Mouse (Mus musculus) forebrain, embryonic 13.5 days (tissue): ENCODE results near the gene Rtl10. TPM values are rescaled to one million over a fixed set of nuclear protein-coding genes. Genes with fewer than 3 reads are reported as not detected.

Experiments used
- ATAC-seq: fragments of 200-750 bp; cut with Nextera tagmentation; 2 replicates; pipeline ENCODE4 v1.8.0; 2017
- H3K27ac ChIP-seq: fragments of 300-500 bp; sonication (generic); 2 replicates; pipeline ENCODE4 v1.5.1; 2015; ENCODE audit warnings: inconsistent platforms, mild to moderate bottlenecking, moderate library complexity
- H3K27me3 ChIP-seq: fragments of 300-500 bp; sonication (generic); 2 replicates; pipeline ENCODE4 v1.6.1; 2015; ENCODE audit warnings: mild to moderate bottlenecking, inconsistent platforms
- H3K36me3 ChIP-seq: fragments of 300-500 bp; sonication (generic); 2 replicates; pipeline ENCODE4 v1.6.1; 2015; ENCODE audit warnings: mild to moderate bottlenecking, inconsistent platforms; ENCODE audit not compliant: poor library complexity, severe bottlenecking
- H3K4me1 ChIP-seq: fragments of 300-500 bp; sonication (generic); 2 replicates; pipeline ENCODE4 v1.6.1; 2015; ENCODE audit warnings: inconsistent platforms
- H3K4me2 ChIP-seq: fragments of 300-500 bp; sonication (generic); 2 replicates; pipeline ENCODE4 v1.6.1; 2015; ENCODE audit warnings: inconsistent platforms, mild to moderate bottlenecking, moderate library complexity
- H3K4me3 ChIP-seq: fragments of 300-500 bp; sonication (generic); 2 replicates; pipeline ENCODE4 v1.5.1; 2015; ENCODE audit warnings: mild to moderate bottlenecking, inconsistent platforms
- H3K9ac ChIP-seq: fragments of 300-500 bp; sonication (generic); 2 replicates; pipeline ENCODE4 v1.6.1; 2015; ENCODE audit warnings: mild to moderate bottlenecking, inconsistent platforms
- H3K9me3 ChIP-seq: fragments of 300-500 bp; sonication (generic); replicated peaks from 2 replicates; pipeline ENCODE4 v1.6.1; 2016; ENCODE audit warnings: inconsistent platforms
- WGBS: fragments of 180-500 bp; shearing (Covaris S2); methylation state at CpG from one replicate; pipeline ENCODE4 v1.1.7; 2015; 5-methylcytosine and 5-hydroxymethylcytosine counted together
- polyA plus RNA-seq: library from polyadenylated mRNA; unstranded; fragments of >200 nt; fragmentation: Nextera tagmentation; extraction: Ambion mirVana; gene quantifications from 2 replicates; pipeline ENCODE4 v1.2.1, GENCODE M21; 2015

Rtl10 gene
- polyA plus RNA-seq, 1 experiment from 2014 or later = 3.6 TPM

- 0 out of 2 replicates have a peak, but pooled peaks cover 4% of the 10 kb centered on the region for H3K27me3 ChIP-seq
- 51% methylated on average over 8 of the region's 8 CpGs for WGBS
- no peak for ATAC-seq
Measured at GRCm38 (mm10) chr16:18462598-18462997, 36.1 kb upstream of the Rtl10 start.

GRCm38 (mm10) chr16:18464271-18464670 is 34.4 kb upstream of the Rtl10 start:
- peaks cover 12% of the 10 kb centered on the region for H3K4me1 ChIP-seq
- H3K4me3 ChIP-seq = no peak overlapping the region
- no peak for ATAC-seq
- peaks cover 5% of the 10 kb centered on the region; the same call in 1 of the 2 replicates for H3K36me3 ChIP-seq
- H3K9me3 ChIP-seq = no peaks in the 10 kb centered on the region
- H3K9ac ChIP-seq = no peak overlapping the region
- H3K27ac ChIP-seq = no peak overlapping the region
- WGBS = 79% methylated on average over 3 of the region's 3 CpGs
- H3K4me2 ChIP-seq = no peak overlapping the region
- H3K27me3 ChIP-seq = 0 out of 2 replicates have a peak, but pooled peaks cover 4% of the 10 kb centered on the region

More at GRCm38 (mm10) chr16:18462598-18462997, 36.1 kb upstream of the Rtl10 start:
- no peak overlapping the region for H3K4me2 ChIP-seq
- peaks cover 17% of the 10 kb centered on the region for H3K4me1 ChIP-seq
- H3K36me3 ChIP-seq = no peaks in the 10 kb centered on the region
- H3K9me3 ChIP-seq = no peaks in the 10 kb centered on the region
- H3K9ac ChIP-seq = no peak overlapping the region
- H3K27ac ChIP-seq = no peak overlapping the region
- H3K4me3 ChIP-seq = no peak overlapping the region

- no peaks in the 10 kb centered on the region for H3K27me3 ChIP-seq
- peaks cover 10% of the 10 kb centered on the region for H3K36me3 ChIP-seq
- no peak overlapping the region for H3K4me2 ChIP-seq
- no peak overlapping the region for H3K4me3 ChIP-seq
- no peaks in the 10 kb centered on the region for H3K4me1 ChIP-seq
- H3K27ac ChIP-seq = no peak overlapping the region
- H3K9ac ChIP-seq = no peak overlapping the region
- ATAC-seq = no peak
- no peaks in the 10 kb centered on the region for H3K9me3 ChIP-seq
- 19% methylated on average over 1 of the region's 1 CpGs for WGBS
Measured at GRCm38 (mm10) chr16:18470829-18471228, 27.9 kb upstream of the Rtl10 start.

- H3K9me3 ChIP-seq = no peaks in the 10 kb centered on the region
- 87% methylated on average over 11 of the region's 11 CpGs for WGBS
- no peaks in the 10 kb centered on the region for H3K27me3 ChIP-seq
- H3K27ac ChIP-seq = no peak overlapping the region
- H3K4me3 ChIP-seq = no peak overlapping the region
- ATAC-seq = no peak
- H3K4me2 ChIP-seq = no peak overlapping the region
- H3K4me1 ChIP-seq = no peaks in the 10 kb centered on the region
- peaks cover 11% of the 10 kb centered on the region for H3K36me3 ChIP-seq
- H3K9ac ChIP-seq = no peak overlapping the region
Measured at GRCm38 (mm10) chr16:18471381-18471955, 27.2 kb upstream of the Rtl10 start.

- peaks cover 11% of the 10 kb centered on the region for H3K36me3 ChIP-seq
- ATAC-seq = no peak
- WGBS = 82% methylated on average over 6 of the region's 6 CpGs
- H3K4me1 ChIP-seq = no peaks in the 10 kb centered on the region
- no peak overlapping the region for H3K4me3 ChIP-seq
- H3K9me3 ChIP-seq = no peaks in the 10 kb centered on the region
- H3K27ac ChIP-seq = no peak overlapping the region
- H3K4me2 ChIP-seq = no peak overlapping the region
- H3K9ac ChIP-seq = no peak overlapping the region
- H3K27me3 ChIP-seq = no peaks in the 10 kb centered on the region
Measured at GRCm38 (mm10) chr16:18471976-18472375, 26.7 kb upstream of the Rtl10 start.

GRCm38 (mm10) chr16:18472416-18472815 is 26.3 kb upstream of the Rtl10 start:
- no peak overlapping the region for H3K4me2 ChIP-seq

GRCm38 (mm10) chr16:18472976-18473375 is 25.7 kb upstream of the Rtl10 start:
- Histone ChIP-seq H3K9ac (no peak overlapping the region), H3K4me3 (no peak overlapping the region), H3K4me2 (no peak overlapping the region), H3K36me3 (peaks cover 15% of the 10 kb centered on the region), H3K27me3 (no peaks in the 10 kb centered on the region), H3K9me3 (no peaks in the 10 kb centered on the region), H3K4me1 (no peaks in the 10 kb centered on the region), H3K27ac (no peak overlapping the region)
- 89% methylated on average over 8 of the region's 8 CpGs for WGBS
- no peak for ATAC-seq

More at GRCm38 (mm10) chr16:18472416-18472815, 26.3 kb upstream of the Rtl10 start:
- Histone ChIP-seq H3K4me3 (no peak overlapping the region), H3K9me3 (no peaks in the 10 kb centered on the region), H3K27ac (no peak overlapping the region), H3K9ac (no peak overlapping the region), H3K36me3 (peaks cover 11% of the 10 kb centered on the region), H3K27me3 (no peaks in the 10 kb centered on the region), H3K4me1 (no peaks in the 10 kb centered on the region)
- 49% methylated on average over 4 of the region's 4 CpGs for WGBS
- ATAC-seq = no peak

- Histone ChIP-seq H3K4me1 (no peaks in the 10 kb centered on the region), H3K27me3 (no peaks in the 10 kb centered on the region), H3K36me3 (peaks cover 13% of the 10 kb centered on the region), H3K9ac (no peak overlapping the region), H3K4me3 (no peak overlapping the region), H3K4me2 (no peak overlapping the region), H3K27ac (no peak overlapping the region), H3K9me3 (no peaks in the 10 kb centered on the region)
- no peak for ATAC-seq
- 87% methylated on average over 2 of the region's 2 CpGs for WGBS
Measured at GRCm38 (mm10) chr16:18474021-18474420, 24.7 kb upstream of the Rtl10 start.

- Histone ChIP-seq H3K27ac (no peak overlapping the region), H3K4me2 (no peak overlapping the region), H3K27me3 (no peaks in the 10 kb centered on the region), H3K9ac (no peak overlapping the region), H3K9me3 (no peaks in the 10 kb centered on the region), H3K4me3 (no peak overlapping the region), H3K36me3 (peaks cover 11% of the 10 kb centered on the region; the same call in 1 of the 2 replicates), H3K4me1 (peaks cover 7% of the 10 kb centered on the region)
- WGBS = 79% methylated on average over 6 of the region's 6 CpGs
- ATAC-seq = no peak
Measured at GRCm38 (mm10) chr16:18477996-18478395, 20.7 kb upstream of the Rtl10 start.

- H3K36me3 ChIP-seq = peaks cover 11% of the 10 kb centered on the region; the same call in 1 of the 2 replicates
Measured at GRCm38 (mm10) chr16:18479667-18480066, 19.0 kb upstream of the Rtl10 start.

GRCm38 (mm10) chr16:18480933-18481485 is 17.7 kb upstream of the Rtl10 start:
- WGBS = 63% methylated on average over 4 of the region's 4 CpGs

More at GRCm38 (mm10) chr16:18479667-18480066, 19.0 kb upstream of the Rtl10 start:
- 23% methylated on average over 7 of the region's 7 CpGs for WGBS
- no peaks in the 10 kb centered on the region for H3K27me3 ChIP-seq
- no peaks in the 10 kb centered on the region for H3K9me3 ChIP-seq
- peaks cover 16% of the 10 kb centered on the region for H3K4me1 ChIP-seq
- H3K4me2 ChIP-seq = no peak overlapping the region
- H3K4me3 ChIP-seq = no peak overlapping the region
- no peak overlapping the region for H3K27ac ChIP-seq
- no peak for ATAC-seq
- H3K9ac ChIP-seq = no peak overlapping the region

GRCm38 (mm10) chr16:18482431-18482830 is 16.3 kb upstream of the Rtl10 start:
- no peaks in the 10 kb centered on the region for H3K27me3 ChIP-seq
- H3K9ac ChIP-seq = no peak overlapping the region
- no peaks in the 10 kb centered on the region for H3K9me3 ChIP-seq
- no peak for ATAC-seq
- H3K36me3 ChIP-seq = 0 out of 2 replicates have a peak, but pooled peaks cover 6% of the 10 kb centered on the region
- no peak overlapping the region for H3K4me2 ChIP-seq
- H3K4me3 ChIP-seq = no peak overlapping the region
- 96% methylated on average over 3 of the region's 3 CpGs for WGBS
- H3K27ac ChIP-seq = no peak overlapping the region
- peaks cover 20% of the 10 kb centered on the region for H3K4me1 ChIP-seq

More at GRCm38 (mm10) chr16:18480933-18481485, 17.7 kb upstream of the Rtl10 start:
- no peak for ATAC-seq
- Histone ChIP-seq H3K9ac (no peak overlapping the region), H3K36me3 (0 out of 2 replicates have a peak, but pooled peaks cover 6% of the 10 kb centered on the region), H3K27me3 (no peaks in the 10 kb centered on the region), H3K4me1 (peaks cover 20% of the 10 kb centered on the region), H3K9me3 (no peaks in the 10 kb centered on the region), H3K4me3 (no peak overlapping the region), H3K4me2 (no peak overlapping the region), H3K27ac (no peak overlapping the region)
